Mouse (Mus musculus): ENCODE data around the gene Cog6.

Gene Cog6

GRCm38 (mm10) chr3:52962391-52962790 is 54.6 kb downstream of the Cog6 start:
- no peak for DNase-seq (ENCODE audit: low read depth, low spot score)

- DNase-seq (ENCODE audit: low read depth, low spot score): no peak
Measured at GRCm38 (mm10) chr3:52961661-52962060, 55.4 kb downstream of the Cog6 start.

- no peak for DNase-seq (ENCODE audit: low read depth, low spot score)
Measured at GRCm38 (mm10) chr3:52960951-52961350, 56.1 kb downstream of the Cog6 start.

GRCm38 (mm10) chr3:52958444-52959120 is 58.5 kb downstream of the Cog6 start:
- no peak for DNase-seq (ENCODE audit: low read depth, low spot score)

GRCm38 (mm10) chr3:52957861-52958260 is 59.2 kb downstream of the Cog6 start:
- no peak for DNase-seq (ENCODE audit: low read depth, low spot score)

GRCm38 (mm10) chr3:52956236-52956635 is 60.8 kb downstream of the Cog6 start:
- no peak for DNase-seq (ENCODE audit: low read depth, low spot score)

- no peak for DNase-seq (ENCODE audit: low read depth, low spot score)
Measured at GRCm38 (mm10) chr3:52955481-52956019, 61.5 kb downstream of the Cog6 start.

- DNase-seq (ENCODE audit: low read depth, low spot score): peak; percentile 61
Measured at GRCm38 (mm10) chr3:52954656-52955055, 62.4 kb downstream of the Cog6 start.

- DNase-seq (ENCODE audit: low read depth, low spot score): peak; percentile 29
Measured at GRCm38 (mm10) chr3:52953831-52954230, 63.2 kb downstream of the Cog6 start.

- no peak for DNase-seq (ENCODE audit: low read depth, low spot score)
Measured at GRCm38 (mm10) chr3:52948824-52949223, 68.2 kb downstream of the Cog6 start.

GRCm38 (mm10) chr3:52947444-52947843 is 69.6 kb downstream of the Cog6 start:
- no peak for DNase-seq (ENCODE audit: low read depth, low spot score)

GRCm38 (mm10) chr3:52940832-52941468 is 76.1 kb downstream of the Cog6 start:
- DNase-seq (ENCODE audit: low read depth, low spot score): peak; percentile 39

GRCm38 (mm10) chr3:52938398-52938797 is 78.6 kb downstream of the Cog6 start:
- DNase-seq (ENCODE audit: low read depth, low spot score): peak; percentile 35

- DNase-seq (ENCODE audit: low read depth, low spot score): no peak
Measured at GRCm38 (mm10) chr3:52937739-52938306, 79.2 kb downstream of the Cog6 start.

- no peak for DNase-seq (ENCODE audit: low read depth, low spot score)
Measured at GRCm38 (mm10) chr3:52931956-52932355, 85.1 kb downstream of the Cog6 start.

Measured in skeletal muscle tissue, adult 2 months (tissue).